Mouse (Mus musculus) lung, embryonic 14.5 days (tissue): ENCODE measurements around the gene Rab9b. TPM values are rescaled to one million over a fixed set of nuclear protein-coding genes. Genes with fewer than 3 reads are reported as not detected.

Source experiments
- ATAC-seq: fragments of 200-750 bp; cut with Nextera tagmentation; 2 replicates; pipeline ENCODE4 v1.8.0; 2017; ENCODE audit warnings: mild to moderate bottlenecking, moderate TSS enrichment, moderate library complexity; ENCODE audit not compliant: insufficient read depth
- DNase-seq: peaks from one replicate; pipeline ENCODE4 v3.0.0-alpha.2; 2015
- H3K27ac ChIP-seq: fragments of 300-500 bp; sonication (generic); 2 replicates; pipeline ENCODE4 v1.5.1; 2014; ENCODE audit warnings: low read depth, mild to moderate bottlenecking, moderate library complexity
- H3K27me3 ChIP-seq: fragments of 300-500 bp; sonication (generic); 2 replicates; pipeline ENCODE4 v1.6.1; 2014; ENCODE audit warnings: low read length, control low read depth; ENCODE audit not compliant: insufficient read depth
- H3K36me3 ChIP-seq: fragments of 300-500 bp; sonication (generic); 2 replicates; pipeline ENCODE4 v1.6.1; 2014; ENCODE audit warnings: control low read depth; ENCODE audit not compliant: insufficient read depth
- H3K4me1 ChIP-seq: fragments of 300-500 bp; sonication (generic); 2 replicates; pipeline ENCODE4 v1.6.1; 2014; ENCODE audit warnings: antibody characterized with exemption, control low read depth; ENCODE audit not compliant: insufficient read depth
- H3K4me2 ChIP-seq: fragments of 300-500 bp; sonication (generic); 2 replicates; pipeline ENCODE4 v1.6.1; 2014; ENCODE audit warnings: mild to moderate bottlenecking
- H3K4me3 ChIP-seq: fragments of 300-500 bp; sonication (generic); 2 replicates; pipeline ENCODE4 v1.5.1; 2014; ENCODE audit warnings: low read depth, low read length
- H3K9ac ChIP-seq: fragments of 300-500 bp; sonication (generic); 2 replicates; pipeline ENCODE4 v1.6.1; 2014
- H3K9me3 ChIP-seq: fragments of 300-500 bp; sonication (generic); 2 replicates; pipeline ENCODE4 v1.6.1; 2016; ENCODE audit warnings: low read depth, low read length, control low read depth
- CTCF ChIP-seq: IDR thresholded peaks from 2 replicates; pipeline ENCODE4 v1.5.1; 2016; ENCODE audit warnings: antibody characterized with exemption, low read depth
- WGBS: fragments of 180-500 bp; shearing (Covaris S2); extraction: QIAGEN DNeasy Blood & Tissue Kit; methylation state at CpG from one replicate; pipeline ENCODE4 v1.1.7; 2014; 5-methylcytosine and 5-hydroxymethylcytosine counted together
- polyA plus RNA-seq: library from polyadenylated mRNA; unstranded; fragments of >200 nt; fragmentation: Nextera tagmentation; extraction: Ambion mirVana; gene quantifications from 2 replicates; pipeline ENCODE4 v1.2.1, GENCODE M21; 2014

Gene Rab9b
- 0.04 and 0.16 TPM in 2 replicates for polyA plus RNA-seq

GRCm38 (mm10) chrX:136868061-136869040, at the start of gene Rab9b:
Gene Rab9b, minus strand, starts transcription at chrX:136868755.
- Histone ChIP-seq H3K36me3 (no peaks in the 10 kb centered on the region), H3K9ac (peak within 1 kb of the TSS; percentile 36), H3K9me3 (no peaks in the 10 kb centered on the region), H3K27me3 (no peaks in the 10 kb centered on the region), H3K4me2 (peak within 1 kb of the TSS; percentile 73), H3K4me1 (no peaks in the 10 kb centered on the region), H3K27ac (no peak within 1 kb of the TSS), H3K4me3 (peak within 1 kb of the TSS; percentile 38)
- WGBS: 17% methylated on average over 23 of the region's 36 CpGs
- TF ChIP-seq CTCF: no peak
- peak; percentile 82; the same call in 1 of the 2 replicates for ATAC-seq
- peak; percentile 38 for DNase-seq

DNA sequence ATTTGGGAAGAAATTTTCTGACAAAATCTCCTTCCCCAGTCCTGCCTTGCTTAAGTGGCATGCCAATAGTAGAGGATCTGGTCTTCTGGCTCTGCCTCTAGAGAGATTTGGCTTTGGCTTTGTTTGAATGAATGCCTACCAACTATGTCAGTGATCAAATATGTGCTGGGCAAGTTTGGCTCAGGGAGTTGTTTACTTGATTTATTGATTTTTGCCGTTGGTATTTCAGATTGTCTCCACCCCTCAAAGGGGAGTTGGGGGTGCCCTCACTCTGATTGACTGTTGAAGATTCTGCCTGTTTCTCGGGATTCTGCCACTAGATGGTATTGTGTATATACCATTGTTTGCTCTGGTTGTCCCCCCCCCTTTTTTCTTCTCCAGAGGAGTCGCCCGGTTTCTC, 35.8 kb upstream of the Rab9b start:
- H3K9me3 ChIP-seq: no peaks in the 10 kb centered on the region
- H3K27ac ChIP-seq: no peak overlapping the region
- ATAC-seq (no peak), DNase-seq (no peak)
- no peaks in the 10 kb centered on the region for H3K4me1 ChIP-seq
- WGBS: 29% methylated on average over 4 of the region's 4 CpGs
- no peaks in the 10 kb centered on the region for H3K36me3 ChIP-seq
- no peaks in the 10 kb centered on the region for H3K27me3 ChIP-seq
- no peak overlapping the region for H3K9ac ChIP-seq
- no peak overlapping the region for H3K4me2 ChIP-seq
- no peak for TF ChIP-seq CTCF
- H3K4me3 ChIP-seq: no peak overlapping the region

DNA sequence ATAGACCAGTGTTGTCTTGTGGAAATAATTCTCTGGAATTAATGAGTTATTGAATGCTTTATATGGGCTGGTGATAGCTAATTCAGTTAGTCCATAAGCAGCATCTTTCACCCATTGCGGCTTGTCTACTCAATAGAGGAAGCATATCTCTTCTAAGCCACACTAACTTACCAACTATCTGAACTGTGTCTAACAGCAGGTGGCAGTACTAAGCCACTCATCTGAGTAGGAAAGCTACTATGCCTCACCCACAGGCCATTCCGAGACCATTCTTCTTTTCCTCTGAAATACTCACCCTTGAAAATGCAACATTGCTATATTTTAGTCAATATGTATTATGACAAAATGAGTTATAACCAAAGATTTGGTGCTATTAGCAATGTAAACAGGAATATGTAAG, 27.2 kb upstream of the Rab9b start:
- Histone ChIP-seq H3K27ac (no peak overlapping the region), H3K4me2 (no peak overlapping the region), H3K9ac (no peak overlapping the region), H3K9me3 (no peaks in the 10 kb centered on the region), H3K4me1 (no peaks in the 10 kb centered on the region), H3K36me3 (no peaks in the 10 kb centered on the region), H3K4me3 (no peak overlapping the region), H3K27me3 (no peaks in the 10 kb centered on the region)
- peak; percentile 52 for DNase-seq
- no peak for ATAC-seq
- TF ChIP-seq CTCF: peak; percentile 46; the same call in 1 of the 2 replicates
- WGBS: 51% methylated on average over 2 of the region's 2 CpGs

GRCm38 (mm10) chrX:136850300-136850699, 18.3 kb downstream of the Rab9b start:
- H3K9me3 ChIP-seq: no peaks in the 10 kb centered on the region
- no peaks in the 10 kb centered on the region for H3K27me3 ChIP-seq
- peak; percentile 38 for TF ChIP-seq CTCF
- H3K27ac ChIP-seq: no peak overlapping the region
- H3K4me1 ChIP-seq: no peaks in the 10 kb centered on the region
- DNase-seq: peak; percentile 20
- no peak overlapping the region for H3K4me2 ChIP-seq
- no peak for ATAC-seq
- H3K9ac ChIP-seq: no peak overlapping the region
- 31% methylated on average over 3 of the region's 3 CpGs for WGBS
- H3K4me3 ChIP-seq: no peak overlapping the region
- no peaks in the 10 kb centered on the region for H3K36me3 ChIP-seq

DNA sequence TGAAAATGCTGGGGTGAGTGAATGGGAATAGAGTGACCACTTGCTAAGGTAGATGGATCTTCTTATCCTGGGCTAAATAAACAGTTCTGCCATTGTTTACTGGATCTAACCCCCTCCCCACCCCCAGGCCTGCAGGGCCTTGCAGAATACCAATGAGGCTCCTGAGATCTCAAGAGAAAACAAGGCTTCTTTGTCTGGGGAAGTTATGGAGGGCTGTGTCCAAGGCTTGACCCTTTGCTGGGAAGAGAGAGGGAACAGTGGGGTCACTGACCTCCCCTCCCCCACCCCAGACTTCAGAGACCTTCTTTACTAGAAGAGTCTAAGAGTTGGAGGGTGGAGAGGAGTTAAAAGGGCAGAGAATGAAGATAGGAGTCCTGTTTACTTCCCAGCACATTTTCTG, 39.9 kb downstream of the Rab9b start:
- ATAC-seq (no peak), DNase-seq (no peak)
- Histone ChIP-seq H3K4me2 (no peak overlapping the region), H3K4me1 (no peaks in the 10 kb centered on the region), H3K27me3 (no peaks in the 10 kb centered on the region), H3K27ac (no peak overlapping the region), H3K9ac (no peak overlapping the region), H3K4me3 (no peak overlapping the region), H3K36me3 (no peaks in the 10 kb centered on the region), H3K9me3 (no peaks in the 10 kb centered on the region)
- TF ChIP-seq CTCF: no peak

DNA sequence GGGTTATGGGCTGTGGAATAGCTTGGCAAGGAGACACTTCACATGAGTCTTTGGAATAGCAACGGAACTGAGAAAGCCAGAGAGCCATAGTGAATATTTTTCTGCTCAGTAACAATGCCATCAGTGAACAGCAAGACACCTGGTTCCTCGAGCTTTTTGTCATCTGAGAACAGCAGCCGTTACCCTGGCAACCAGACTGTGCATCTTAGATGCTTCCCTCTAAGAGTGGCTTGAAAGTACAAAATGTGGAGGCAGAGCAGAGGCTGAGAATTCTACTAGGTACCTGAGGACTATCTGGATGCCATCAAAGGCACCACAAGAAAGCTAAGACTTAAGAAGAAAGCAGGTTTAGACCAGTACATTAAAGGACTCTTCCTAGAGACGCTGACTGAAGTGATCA, 43.5 kb downstream of the Rab9b start:
- ATAC-seq (no peak), DNase-seq (no peak)
- Histone ChIP-seq H3K9ac (no peak overlapping the region), H3K9me3 (no peaks in the 10 kb centered on the region), H3K4me3 (no peak overlapping the region), H3K4me1 (no peaks in the 10 kb centered on the region), H3K27me3 (no peaks in the 10 kb centered on the region), H3K27ac (no peak overlapping the region), H3K4me2 (no peak overlapping the region), H3K36me3 (no peaks in the 10 kb centered on the region)
- no peak for TF ChIP-seq CTCF
- WGBS: 66% methylated on average over 4 of the region's 4 CpGs

- H3K36me3 ChIP-seq: no peaks in the 10 kb centered on the region
- no peak within 1 kb of the TSS for H3K9ac ChIP-seq
- WGBS: 20% methylated on average over 1 of the region's 1 CpGs
- DNase-seq: no peak
- no peak within 1 kb of the TSS for H3K27ac ChIP-seq
- no peak for ATAC-seq
- no peak within 1 kb of the TSS for H3K4me2 ChIP-seq
- H3K9me3 ChIP-seq: no peaks in the 10 kb centered on the region
- H3K4me1 ChIP-seq: no peaks in the 10 kb centered on the region
- H3K27me3 ChIP-seq: no peaks in the 10 kb centered on the region
- TF ChIP-seq CTCF: no peak
- H3K4me3 ChIP-seq: no peak within 1 kb of the TSS
Measured at GRCm38 (mm10) chrX:136822371-136822770, 46.2 kb downstream of the Rab9b start, which contains the start of gene Plp1. Gene Plp1, plus strand, starts transcription at chrX:136822671.
